ENCODE assay signal across 22 mouse cellular contexts in the genomic region with DNA sequence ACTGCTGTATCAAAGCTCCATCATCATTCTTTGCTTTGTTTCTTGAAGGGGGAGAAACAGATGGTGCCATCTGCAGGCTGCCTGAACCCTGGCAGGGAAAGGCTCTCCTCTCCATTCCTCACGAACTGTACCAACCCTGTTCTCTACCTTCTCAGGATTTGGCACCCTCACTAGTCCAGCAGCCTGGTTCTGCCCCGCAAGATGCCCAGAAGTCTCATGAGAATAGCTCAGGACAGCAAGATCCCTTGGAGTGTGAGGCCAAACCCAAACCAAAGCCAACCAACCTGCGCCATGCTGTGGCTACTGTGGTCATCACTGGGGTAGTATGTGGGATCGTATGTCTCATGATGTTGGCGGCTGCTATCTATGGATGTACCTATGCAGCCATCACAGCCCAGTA. TPM values are rescaled to one million over a fixed set of nuclear protein-coding genes. Genes with fewer than 3 reads are reported as not detected.
A peak's percentile ranks its signal among the peaks of the same experiment; 100 is the strongest.
DNase-seq lines count a peak whose midpoint lies in the region; ATAC-seq and TF ChIP-seq lines count a peak whose summit lies in the region.
"Had no signal": no experiment of that assay in that cellular context is flagged by ENCODE, and none has a peak within 500 bp of the region (broad histone marks: within the 10 kb centered on the region; RNA-seq: fewer than 3 reads in every experiment).

No protein-coding gene starts in this region.

- no peaks in the 10 kb centered on the region for H3K36me3 ChIP-seq in stomach, postnatal 0 days (ENCODE audit: control insufficient read depth, insufficient read depth, low read length)
- H3K36me3 ChIP-seq: hindbrain, embryonic 15.5 days; limb, embryonic 15.5 days had no signal

- WGBS in cerebellum, adult 2 months, result 45% methylated on average over 5 of the region's 5 CpGs
- WGBS in stomach, postnatal 0 days, result 86% methylated on average over 5 of the region's 5 CpGs

- TF ChIP-seq EP300 in stomach, postnatal 0 days (optimal IDR thresholded peaks at IDR 0.05), result no peak

- DNase-seq in layer of hippocampus, adult 2 months (ENCODE audit: low spot score in 2 of 2), result no peak
- DNase-seq in layer of hippocampus, adult 11-12 months (ENCODE audit: low spot score), result no peak
- DNase-seq in cerebellum, adult 2 months, result peak; percentile 52 to 76
- peak; percentile 54 to 58 for DNase-seq in cerebellum, postnatal 36 days
- no peak for DNase-seq in stomach, postnatal 0 days (ENCODE audit: low spot score)
- DNase-seq in right cerebral cortex, adult 18-20 months, result no peak
- no peak for DNase-seq in thymus, adult 18-20 months
- DNase-seq: adrenal gland, postnatal 25 days; gastrocnemius, postnatal 36 days; heart, postnatal 14 days; lung, embryonic 14.5 days; midbrain, embryonic 14.5 days had no signal

- H3K4me2 ChIP-seq in stomach, postnatal 0 days (replicated peaks; ENCODE audit: low read depth), result no peak overlapping the region
- H3K4me2 ChIP-seq: heart, embryonic 11.5 days; hindbrain, embryonic 15.5 days; limb, embryonic 15.5 days; lung, embryonic 14.5 days had no signal

- peak; percentile 43 for TF ChIP-seq CTCF in layer of hippocampus, adult 2 months (conservative IDR thresholded peaks at IDR 0.05)
- peak; percentile 48; the same call in 1 of the 2 replicates for TF ChIP-seq CTCF in cerebellum, adult 2 months (IDR thresholded peaks at IDR 0.05; ENCODE audit: borderline replicate concordance, insufficient read depth, low read depth, low read length)
- peak; percentile 12; the same call in 1 of the 2 replicates for TF ChIP-seq CTCF in stomach, postnatal 0 days (IDR thresholded peaks at IDR 0.05; ENCODE audit: low read depth)

- no peak overlapping the region for H3K4me3 ChIP-seq in layer of hippocampus, adult 2 months
- H3K4me3 ChIP-seq in cerebellum, adult 2 months (replicated peaks; ENCODE audit: insufficient read depth, low read depth, low read length), result no peak overlapping the region
- H3K4me3 ChIP-seq in stomach, postnatal 0 days (ENCODE audit: low read depth, low read length), result no peak overlapping the region
- H3K4me3 ChIP-seq: hindbrain, embryonic 15.5 days; limb, embryonic 15.5 days had no signal

- peak overlapping the region; percentile 71 for H3K27ac ChIP-seq in layer of hippocampus, adult 2 months
- no peak overlapping the region for H3K27ac ChIP-seq in cerebellum, adult 2 months (ENCODE audit: insufficient read depth, low read length)
- no peak overlapping the region for H3K27ac ChIP-seq in stomach, postnatal 0 days (replicated peaks)
- H3K27ac ChIP-seq: hindbrain, embryonic 15.5 days; kidney, postnatal 0 days had no signal

- ATAC-seq in stomach, postnatal 0 days (ENCODE audit: low FRiP score, low TSS enrichment), result no peak
- ATAC-seq: activated CD4-positive, CD25-positive, alpha-beta regulatory T cell, adult 4 months; intestine, embryonic 16.5 days; Patski had no signal

- H3K9me3 ChIP-seq in stomach, postnatal 0 days (ENCODE audit: control insufficient read depth, low read length), result no peaks in the 10 kb centered on the region
- H3K9me3 ChIP-seq: hindbrain, embryonic 15.5 days; limb, embryonic 15.5 days had no signal

- peaks cover 9% of the 10 kb centered on the region for H3K4me1 ChIP-seq in cerebellum, adult 2 months (ENCODE audit: control insufficient read depth, insufficient read depth, low read length)
- H3K4me1 ChIP-seq in stomach, postnatal 0 days (replicated peaks; ENCODE audit: control insufficient read depth, insufficient read depth), result no peaks in the 10 kb centered on the region

- no peak overlapping the region for H3K9ac ChIP-seq in stomach, postnatal 0 days (ENCODE audit: low read length)
- H3K9ac ChIP-seq: hindbrain, embryonic 15.5 days; limb, embryonic 15.5 days; lung, embryonic 14.5 days had no signal

- TF ChIP-seq POLR2A in cerebellum, adult 2 months (IDR thresholded peaks at IDR 0.05; ENCODE audit: borderline replicate concordance, insufficient read depth, low read length), result no peak

- no peaks in the 10 kb centered on the region for H3K27me3 ChIP-seq in cerebellum, adult 2 months (ENCODE audit: control insufficient read depth, insufficient read depth, low read length)
- no peaks in the 10 kb centered on the region for H3K27me3 ChIP-seq in stomach, postnatal 0 days (ENCODE audit: control insufficient read depth, insufficient read depth, low read length)
- H3K27me3 ChIP-seq: hindbrain, embryonic 15.5 days; limb, embryonic 15.5 days; Patski had no signal

RNA-seq across cellular contexts. Expression of gene Lrtm1, which starts 9.3 kb away (rescaled TPM):
- total RNA-seq in layer of hippocampus, adult 2 months (2021), result not detected
- polyA plus RNA-seq in cerebellum, adult 2 months (2012; rRNA removed), result not detected in 2 replicates
- 0.05 TPM in 1 of 2 replicates, not detected in the other for polyA plus RNA-seq in stomach, postnatal 0 days (2015; fragmentation: Nextera tagmentation; extraction: Ambion mirVana)
- total RNA-seq: left cerebral cortex, postnatal 10 days; neutrophil, adult 5-6 weeks had no signal
- polyA plus RNA-seq: activated CD4-positive, CD25-positive, alpha-beta regulatory T cell, adult 4 months; C2C12; intestine, embryonic 16.5 days; Patski had no signal

Comparison
In these comparisons a context has a peak if more than half of its experiments do, and no peak if none do; other contexts are left out.
1. DNase-seq: peak in cerebellum, adult 2 months (2 of 2) and cerebellum, postnatal 36 days (2 of 2); none in layer of hippocampus, adult 2 months (0 of 2), layer of hippocampus, adult 11-12 months (single experiment), stomach, postnatal 0 days (single experiment), right cerebral cortex, adult 18-20 months (single experiment) and thymus, adult 18-20 months (0 of 2).
2. Peak in every context shown above with its lines, with median percentiles within 50 percentile points of each other: CTCF ChIP-seq.